Mouse (Mus musculus) liver (tissue): ENCODE measurements around the gene Smpd4.
"Not testable (repeated sequence)": the region's sequence is repeated elsewhere in the genome, so short reads cannot be mapped to it uniquely, and the experiment has no call there.

ENCODE experiments used
- DNase-seq: peaks from one replicate; pipeline ENCODE4 v3.0.0-alpha.2; 2020; ENCODE audit warnings: mixed read lengths

The Smpd4 gene

GRCm38 (mm10) chr16:17619198-17620105, at the start of gene Smpd4:
Smpd4 (plus strand) TSS chr16:17619354.
- DNase-seq = peak; percentile 93

GRCm38 (mm10) chr16:17575870-17576824, 43.0 kb upstream of the Smpd4 start:
- peak; percentile 44 for DNase-seq

GRCm38 (mm10) chr16:17576825-17577215, 42.3 kb upstream of the Smpd4 start:
- no peak for DNase-seq

DNA sequence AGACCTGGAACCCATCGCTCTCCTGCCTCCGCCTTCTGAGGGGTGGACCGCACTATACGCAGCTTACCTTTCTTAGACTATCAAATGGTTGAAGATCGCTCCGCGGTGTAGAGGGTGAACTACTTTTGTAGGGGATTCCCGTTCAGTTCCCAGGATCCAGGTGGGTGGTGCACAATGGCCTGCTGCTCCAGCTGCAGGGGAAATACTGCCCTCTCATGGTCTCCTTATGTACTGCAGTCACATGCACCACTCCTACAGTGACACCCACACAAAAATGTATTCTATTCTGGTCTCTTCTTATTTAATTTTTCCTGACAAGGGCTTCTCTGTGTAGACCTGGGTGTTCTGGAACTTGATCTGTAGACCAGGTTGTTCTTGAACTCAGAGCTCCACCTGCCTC, 36.1 kb upstream of the Smpd4 start, which contains the start of gene Slc7a4:
Gene Slc7a4 (minus strand): TSS at position 151 of the 400 bp plus-strand sequence.
- DNase-seq = peak; percentile 36

DNA sequence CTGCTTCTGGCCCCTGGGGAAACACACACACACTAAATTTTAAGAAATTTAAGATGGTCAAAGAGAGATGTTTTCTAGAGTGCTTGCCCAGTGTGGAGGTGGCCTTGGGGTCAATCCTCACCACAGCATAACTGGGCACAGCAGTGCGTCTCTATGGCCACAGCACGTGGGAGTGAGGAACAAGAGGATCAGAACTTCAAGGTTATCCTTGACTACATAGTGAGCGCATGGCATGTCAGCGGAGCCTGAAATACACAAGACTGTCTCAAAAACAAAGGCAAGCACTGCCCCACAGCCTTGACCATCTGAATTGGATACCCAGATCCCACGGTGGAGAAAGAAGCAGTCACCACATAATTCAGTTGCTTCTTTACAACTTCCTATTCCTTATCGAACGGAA, 34.6 kb upstream of the Smpd4 start:
- DNase-seq = no peak

- no peak for DNase-seq
These were observed 28.4 kb upstream of the Smpd4 start for GRCm38 (mm10) chr16:17590731-17591130.

GRCm38 (mm10) chr16:17600944-17601562, 18.1 kb upstream of the Smpd4 start:
- no peak for DNase-seq

DNA sequence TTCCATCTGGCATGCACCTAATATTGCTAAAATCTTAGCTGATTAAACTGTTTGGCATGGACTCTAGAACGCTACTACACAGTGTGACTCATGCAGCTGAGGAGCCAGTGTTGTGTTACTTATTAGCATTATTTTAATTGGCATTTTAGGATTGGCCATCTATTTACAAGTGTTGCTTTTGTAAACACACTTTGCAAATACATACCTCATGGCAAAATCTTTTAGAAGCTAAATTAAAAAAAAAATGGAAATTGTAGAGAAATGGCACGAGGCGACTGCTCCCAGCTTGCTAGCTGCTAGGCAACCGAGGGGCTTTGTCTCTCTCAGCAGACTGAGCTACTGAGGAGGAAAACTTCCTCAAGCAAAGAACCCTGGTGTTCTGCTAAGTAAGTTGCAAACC, 14.2 kb upstream of the Smpd4 start:
- no peak for DNase-seq

DNA sequence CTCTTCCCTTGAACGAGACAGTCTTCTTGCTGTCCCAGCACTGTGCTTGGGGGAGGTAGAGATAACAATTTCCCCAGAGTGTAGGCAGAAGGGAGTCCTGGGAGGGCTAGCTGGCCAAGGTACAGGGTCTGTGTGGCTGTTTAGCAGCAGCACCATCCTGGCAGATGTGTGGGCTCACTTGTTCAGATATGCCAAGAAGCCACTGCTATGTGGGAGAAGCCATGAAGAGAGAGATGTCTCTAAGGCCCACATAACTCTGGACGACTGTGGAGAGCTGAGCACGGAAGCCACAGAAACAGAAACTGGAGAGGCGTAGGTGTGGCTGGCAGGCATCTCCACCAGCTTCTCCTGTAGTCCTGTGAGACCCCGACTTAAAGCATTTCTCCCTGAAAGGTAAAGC, 13.5 kb upstream of the Smpd4 start:
- DNase-seq = no peak

- no peak for DNase-seq
These were observed 7.8 kb upstream of the Smpd4 start for GRCm38 (mm10) chr16:17611383-17611782.

DNA sequence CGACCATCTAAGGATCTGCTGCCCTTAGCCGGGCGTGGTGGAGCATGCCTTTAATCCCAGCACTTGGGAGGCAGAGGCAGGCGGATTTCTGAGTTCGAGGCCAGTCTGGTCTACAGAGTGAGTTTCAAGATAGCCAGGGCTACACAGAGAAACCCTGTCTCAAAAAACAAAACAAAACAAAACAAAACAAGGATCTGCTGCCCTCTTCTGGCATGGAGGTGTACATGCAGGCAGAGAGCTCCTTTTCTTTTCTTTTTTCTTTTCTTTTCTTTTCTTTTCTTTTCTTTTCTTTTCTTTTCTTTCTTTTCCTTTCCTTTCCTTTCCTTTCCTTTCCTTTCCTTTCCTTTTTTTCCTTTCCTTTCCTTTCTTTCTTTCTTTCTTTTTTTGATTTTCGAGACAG, 4.4 kb upstream of the Smpd4 start:
- DNase-seq = not testable (repeated sequence)

- no peak for DNase-seq
These were observed 2.9 kb upstream of the Smpd4 start for GRCm38 (mm10) chr16:17616212-17616611.

DNA sequence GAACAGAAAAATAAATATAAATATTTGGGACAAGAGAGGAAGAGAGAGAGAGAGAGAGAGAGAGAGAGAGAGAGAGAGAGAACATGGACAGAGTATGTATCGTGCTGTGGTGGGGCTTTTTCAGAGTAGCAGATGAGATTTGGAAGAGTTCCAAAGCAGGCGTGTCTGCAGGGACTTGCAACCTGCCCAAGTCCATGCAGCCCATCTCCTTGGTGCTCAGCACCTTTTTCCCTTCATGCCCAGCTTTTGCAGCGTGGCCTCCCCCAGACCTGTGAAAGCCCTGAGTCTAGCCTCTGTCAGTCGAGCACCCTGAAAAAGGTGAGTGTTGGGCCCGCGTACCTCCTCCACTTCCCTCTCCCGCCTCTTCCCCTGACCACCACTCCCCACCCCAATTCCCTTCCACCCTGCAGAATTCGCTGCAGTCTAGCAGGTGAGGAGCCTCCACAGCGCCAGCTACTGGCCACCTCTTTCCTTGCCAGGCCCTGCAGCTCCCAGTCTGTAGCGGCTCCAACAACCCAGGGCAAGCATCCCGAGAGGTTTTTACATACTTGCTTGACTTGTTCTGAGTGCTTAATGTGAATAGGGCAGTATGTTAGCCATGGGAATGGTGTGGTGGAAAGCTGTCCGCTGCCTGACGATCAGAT, 1.1 kb upstream of the Smpd4 start:
- DNase-seq = peak; percentile 78

DNA sequence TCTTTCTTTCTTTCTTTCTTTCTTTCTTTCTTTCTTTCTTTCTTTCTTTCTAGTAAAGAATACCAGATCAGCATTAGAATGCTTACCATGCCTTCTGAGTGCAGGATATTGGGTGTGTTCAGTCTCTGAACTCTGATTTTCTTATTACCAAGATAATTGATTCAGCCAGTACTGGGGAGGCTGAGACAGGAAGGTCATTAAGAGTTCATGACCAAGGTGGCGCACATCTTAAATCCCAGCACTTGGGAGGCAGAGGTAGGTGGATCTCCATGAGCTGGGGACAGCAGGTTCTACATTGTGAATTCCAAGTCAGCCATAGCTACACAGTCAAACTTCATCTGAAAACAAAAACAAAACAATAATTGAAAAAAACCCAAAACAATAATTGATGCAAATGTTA, 2.8 kb downstream of the Smpd4 start:
- DNase-seq = no peak

GRCm38 (mm10) chr16:17625488-17626268, 6.5 kb downstream of the Smpd4 start:
- no peak for DNase-seq

GRCm38 (mm10) chr16:17626269-17626555, 7.1 kb downstream of the Smpd4 start:
- DNase-seq = no peak

- no peak for DNase-seq
These were observed 13.4 kb downstream of the Smpd4 start for GRCm38 (mm10) chr16:17632580-17632979.

GRCm38 (mm10) chr16:17633481-17634181, 14.5 kb downstream of the Smpd4 start:
- peak; percentile 41 for DNase-seq

DNA sequence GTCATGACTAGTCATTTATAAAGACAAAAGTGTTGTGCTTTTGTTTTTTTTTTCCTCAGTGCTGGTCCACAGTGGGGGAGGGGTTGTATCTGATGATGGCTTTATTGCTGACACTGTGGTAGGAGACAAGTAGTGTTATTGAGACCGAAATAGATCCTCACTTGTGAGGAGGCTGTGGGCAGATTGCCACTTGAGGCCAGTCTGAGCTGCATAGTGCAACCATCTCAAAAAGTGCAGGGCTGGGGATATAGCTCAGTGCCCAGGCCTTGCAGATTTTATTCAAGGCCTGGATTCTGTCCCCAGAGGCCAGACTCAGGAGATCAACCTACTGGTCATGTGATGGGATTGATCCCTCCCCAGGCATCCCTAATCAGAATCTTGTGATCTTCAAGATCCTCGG, 17.8 kb downstream of the Smpd4 start:
- DNase-seq = peak; percentile 32

DNA sequence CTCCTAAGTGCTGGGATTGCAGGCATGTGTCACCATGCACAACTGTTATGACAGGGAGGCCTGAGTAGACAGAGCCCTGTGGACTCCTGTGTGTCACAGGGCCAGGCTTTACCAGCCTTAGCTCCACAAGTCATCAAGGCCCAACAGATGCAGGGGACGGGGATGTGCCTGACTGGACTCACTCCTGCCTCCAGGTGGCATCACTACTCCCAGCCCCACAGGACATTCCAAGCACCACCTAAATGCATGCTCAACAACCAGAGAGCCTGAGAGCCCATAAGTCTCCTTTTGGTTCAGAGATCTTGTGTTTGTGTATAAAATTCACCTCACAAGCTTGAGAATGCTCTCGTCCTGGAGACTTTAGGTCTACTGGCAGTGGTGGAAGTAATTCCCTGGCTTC, 18.5 kb downstream of the Smpd4 start:
- peak; percentile 49 for DNase-seq

GRCm38 (mm10) chr16:17638036-17638628, 19.0 kb downstream of the Smpd4 start:
- peak; percentile 87 for DNase-seq
